Mouse (Mus musculus) brain, adult 10 weeks (tissue): Measurements from ENCODE around the gene Clec2d. TPM values are rescaled to one million over a fixed set of nuclear protein-coding genes. Genes with fewer than 3 reads are reported as not detected.

Experiments
- polyA plus RNA-seq: library from polyadenylated mRNA; stranded (reverse); fragments of 350-450 nt; fragmentation: Illumina TruSeq; extraction: RNeasy Lipid Tissue Mini Kit (QIAGEN cat#74804); gene quantifications from one replicate; pipeline ENCODE4 v1.2.3, GENCODE M21; 2015; ENCODE audit warnings: low read depth, low replicate concordance

Gene Clec2d
- polyA plus RNA-seq, result 19.1 TPM

DNA sequence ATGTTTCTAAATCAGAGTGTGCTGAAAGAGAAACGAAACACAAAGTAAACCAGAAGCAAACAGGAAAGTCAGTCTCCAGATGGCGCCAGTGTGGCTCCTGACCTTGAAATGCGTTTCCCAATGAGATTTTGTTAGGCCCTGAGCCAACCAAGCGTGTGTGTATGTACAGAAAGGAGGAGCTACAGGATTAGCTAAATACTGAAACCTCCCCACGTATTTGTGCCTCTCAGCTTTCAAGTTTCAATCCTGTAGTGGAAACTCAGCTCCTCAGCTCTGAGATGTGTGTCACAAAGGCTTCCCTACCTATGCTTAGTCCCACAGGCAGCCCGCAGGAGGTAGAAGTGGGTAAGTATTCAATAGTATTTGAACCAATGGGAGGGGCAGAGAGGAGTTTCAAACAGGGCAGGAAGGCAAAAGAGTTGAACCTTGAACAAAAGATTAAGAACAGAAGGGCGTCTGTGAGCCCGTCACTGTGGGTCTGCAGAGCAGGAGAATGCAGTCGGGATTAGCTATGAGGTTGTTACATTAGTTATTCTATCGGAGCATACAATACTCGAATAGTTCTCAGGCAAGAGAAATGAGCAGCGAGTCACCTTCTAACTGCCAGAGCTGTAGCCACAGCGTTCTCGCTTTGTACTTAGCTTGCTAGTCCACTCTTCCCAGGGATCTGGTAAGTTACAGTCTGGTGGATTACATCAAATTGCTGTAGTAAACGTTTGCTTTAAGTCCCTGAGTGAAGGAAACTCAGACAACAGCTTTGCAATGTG, at the start of gene Clec2d:
Gene Clec2d, plus strand, starts transcription at position 213 of the 767 bp plus-strand sequence.

Other genes with a start within 250 kb of the Clec2d start
- gene Clec2g, start 246.2 kb upstream of the Clec2d start, polyA plus RNA-seq, result not detected
- 0.28 TPM for gene Klrb1f, start 134.7 kb upstream of the Clec2d start, polyA plus RNA-seq
- not detected for gene Clec2e, start 79.7 kb upstream of the Clec2d start, polyA plus RNA-seq
- gene Cd69, start 94.8 kb downstream of the Clec2d start, polyA plus RNA-seq, result not detected
- gene 4922502D21Rik, start 151.2 kb downstream of the Clec2d start, polyA plus RNA-seq, result not detected
- gene Clec12a, start 162.1 kb downstream of the Clec2d start, polyA plus RNA-seq, result 0.58 TPM
- gene Clec12b, start 205.3 kb downstream of the Clec2d start, polyA plus RNA-seq, result not detected
- gene Clec1b, start 216.7 kb downstream of the Clec2d start, polyA plus RNA-seq, result not detected
- not detected for gene Clec9a, start 228.2 kb downstream of the Clec2d start, polyA plus RNA-seq